Mouse (Mus musculus): ENCODE data around the gene Neurod4. TPM values are rescaled to one million over a fixed set of nuclear protein-coding genes. Genes with fewer than 3 reads are reported as not detected.
"Not testable (repeated sequence)": the region's sequence is repeated elsewhere in the genome, so short reads cannot be mapped to it uniquely, and the experiment has no call there.

Neurod4 gene
- not detected for total RNA-seq (2021)

DNA sequence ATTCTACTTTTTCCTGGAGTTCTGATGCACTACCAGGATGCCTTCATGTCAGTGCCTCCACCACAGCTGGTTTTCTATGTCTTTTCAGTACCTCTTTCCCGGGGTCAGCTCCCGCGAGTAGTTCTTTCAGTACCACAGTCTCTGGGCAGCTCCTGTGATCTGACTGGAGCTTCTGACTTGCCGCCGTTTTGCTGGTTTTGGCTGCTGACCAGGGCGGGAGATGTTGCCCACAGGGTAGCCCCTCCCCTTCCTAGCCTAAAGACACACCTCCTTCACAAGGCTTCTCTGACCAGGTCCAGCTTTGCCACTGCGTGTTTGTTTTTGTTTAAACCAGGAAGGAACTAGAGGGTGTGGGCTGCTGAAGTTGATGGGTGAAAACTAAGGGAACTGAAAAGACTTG, at the start of gene Neurod4:
Gene Neurod4, minus strand, starts transcription at position 175 of the 400 bp plus-strand sequence.
- peak; percentile 70 for DNase-seq

DNA sequence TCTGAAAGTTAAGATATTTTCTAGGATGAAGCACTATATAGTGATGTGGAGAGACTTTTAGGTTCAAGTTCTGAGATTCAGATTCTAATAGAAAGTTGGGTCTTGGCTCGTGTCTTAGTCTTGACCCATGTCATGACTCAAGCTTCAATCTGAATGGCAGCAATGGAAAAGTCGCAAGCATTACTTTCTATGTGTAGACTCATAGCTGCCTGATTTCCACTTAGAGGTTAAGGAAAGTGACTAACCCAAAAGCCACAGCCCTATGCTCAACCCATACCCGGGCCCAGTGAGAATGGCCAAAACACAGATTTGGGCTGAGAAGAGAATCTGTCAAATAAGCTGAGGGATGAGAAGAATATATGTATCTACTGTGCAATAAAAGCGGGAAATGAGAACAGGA, 44.2 kb upstream of the Neurod4 start:
- no peak for DNase-seq

DNA sequence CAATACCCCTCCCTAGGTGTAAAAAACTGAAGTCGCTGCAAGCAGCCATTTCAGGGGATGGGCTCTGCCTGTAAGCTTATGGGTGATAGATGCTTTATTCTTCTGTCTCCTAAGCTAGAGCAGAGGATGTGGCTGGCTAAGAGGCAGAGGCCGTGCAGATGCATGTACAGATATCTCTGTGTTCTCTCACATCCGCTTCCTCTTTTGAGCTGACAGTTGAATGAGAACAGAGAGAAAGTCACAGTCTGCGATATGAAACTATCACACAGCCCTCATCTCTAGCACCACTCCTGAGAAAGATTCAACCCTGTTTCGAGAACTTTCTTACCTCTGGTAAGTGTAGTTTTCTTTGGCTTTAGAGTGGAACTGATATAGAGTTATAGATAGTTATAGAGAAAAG, 42.6 kb upstream of the Neurod4 start, which contains the start of gene Tespa1:
Gene Tespa1, plus strand, starts transcription at position 234 of the 400 bp plus-strand sequence.
- DNase-seq, result no peak

DNA sequence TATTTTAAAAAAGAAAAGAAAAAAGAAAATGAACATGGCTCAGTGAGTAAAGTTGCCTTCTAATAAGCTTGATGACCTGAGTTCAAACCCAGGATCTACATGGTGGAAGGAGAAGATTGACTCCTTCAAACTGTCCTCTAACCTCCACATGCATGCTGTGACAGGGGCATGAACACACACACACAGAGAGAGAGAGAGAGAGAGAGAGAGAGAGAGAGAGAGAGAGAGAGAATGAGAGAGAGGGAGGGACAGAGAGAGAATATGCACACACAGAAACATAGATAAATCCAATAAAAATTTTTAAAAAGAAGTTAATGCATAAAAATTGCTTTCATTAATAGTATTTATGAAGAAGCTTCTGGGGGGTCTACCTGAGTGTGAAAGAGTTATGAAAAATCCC, 42.0 kb upstream of the Neurod4 start:
- DNase-seq, result no peak

DNA sequence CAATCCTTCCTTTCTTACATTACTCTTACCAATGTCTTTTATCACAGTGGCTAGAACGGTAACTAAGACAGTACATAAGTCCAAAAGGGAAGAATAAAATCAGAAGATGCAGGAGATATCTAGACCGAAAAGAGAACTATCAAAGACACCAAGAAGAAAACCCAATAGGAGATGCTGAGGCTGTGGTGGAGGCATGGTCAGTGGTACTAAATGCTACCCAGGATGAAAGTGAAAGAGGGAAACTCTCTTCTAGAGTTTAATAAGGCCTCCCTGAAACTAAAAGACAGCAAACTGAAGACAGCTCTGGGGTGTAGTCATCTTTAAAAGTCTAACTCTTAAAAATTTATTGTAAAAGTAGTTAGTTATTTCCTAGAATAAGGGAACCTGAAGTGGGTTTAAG, 40.7 kb upstream of the Neurod4 start:
- DNase-seq, result no peak

DNA sequence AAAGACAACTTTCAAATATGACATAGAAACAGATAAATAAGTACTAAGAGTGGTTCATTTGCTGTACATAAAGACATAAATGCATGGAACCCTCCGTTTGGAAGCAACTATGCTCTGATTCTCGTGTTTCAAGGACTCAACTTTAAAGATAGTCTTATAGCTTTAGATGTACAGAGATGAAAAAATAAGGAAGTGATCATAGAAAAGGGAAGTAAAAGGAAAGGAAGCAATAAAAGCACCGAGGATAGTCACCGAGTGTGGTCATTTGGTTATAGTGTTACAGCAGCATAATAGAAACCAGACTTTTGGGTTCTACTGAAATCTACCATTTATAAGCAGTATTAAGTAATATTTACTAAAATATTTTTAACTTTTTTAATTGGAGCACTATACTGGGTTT, 38.7 kb upstream of the Neurod4 start:
- no peak for DNase-seq

DNA sequence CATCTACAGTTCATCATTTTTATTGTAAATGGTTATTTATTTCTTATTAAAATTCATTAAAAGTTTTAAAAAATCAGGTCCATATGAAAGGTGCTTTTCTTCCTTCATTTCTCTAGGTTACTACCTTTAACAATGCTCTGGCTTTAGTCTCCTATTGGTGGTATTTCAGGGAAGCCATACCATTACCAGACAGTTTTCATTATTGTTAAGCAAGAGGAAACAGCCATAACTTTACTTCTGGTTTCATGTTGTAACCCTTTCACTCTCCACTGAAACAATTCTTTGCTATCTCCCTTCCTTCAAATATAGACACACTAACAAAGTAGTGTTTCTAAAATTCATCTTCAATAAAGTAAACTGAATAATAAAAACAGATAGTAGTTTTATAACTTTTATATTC, 35.8 kb upstream of the Neurod4 start:
- DNase-seq, result no peak

DNA sequence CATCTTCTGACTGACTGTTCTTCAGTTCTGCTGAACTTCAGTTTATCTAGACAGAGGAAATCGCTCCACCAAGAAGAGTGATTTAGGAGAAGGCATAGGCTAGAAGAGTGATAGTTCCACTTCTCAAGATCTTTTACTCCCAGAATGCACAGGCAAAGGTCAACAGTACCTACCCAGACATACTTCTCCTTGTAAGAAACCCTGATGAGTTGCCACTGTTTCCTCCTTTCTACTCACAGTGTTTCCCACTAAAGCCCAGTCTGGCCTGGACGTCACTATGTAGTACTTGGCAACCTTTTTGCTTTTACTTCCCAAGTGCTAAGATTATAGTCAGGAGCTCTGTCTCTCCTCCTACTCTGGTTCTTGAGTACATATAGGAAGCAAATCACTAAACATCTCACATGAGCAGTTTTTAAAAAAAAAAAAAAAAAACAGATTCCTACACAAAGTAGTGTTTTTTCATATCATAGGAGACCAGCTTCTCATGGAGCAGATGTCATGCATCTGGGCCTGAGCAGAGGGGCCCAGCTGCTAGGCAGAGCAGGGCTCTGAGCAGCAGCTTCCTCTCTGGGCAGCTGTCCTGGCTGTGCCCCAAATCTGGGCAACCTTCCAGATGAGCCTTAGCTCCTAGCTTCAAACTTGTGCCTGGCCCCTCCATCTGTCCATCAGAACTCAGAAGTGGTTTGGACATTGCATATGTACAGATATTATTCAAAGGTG, 34.2 kb upstream of the Neurod4 start:
- peak; percentile 65 for DNase-seq

DNA sequence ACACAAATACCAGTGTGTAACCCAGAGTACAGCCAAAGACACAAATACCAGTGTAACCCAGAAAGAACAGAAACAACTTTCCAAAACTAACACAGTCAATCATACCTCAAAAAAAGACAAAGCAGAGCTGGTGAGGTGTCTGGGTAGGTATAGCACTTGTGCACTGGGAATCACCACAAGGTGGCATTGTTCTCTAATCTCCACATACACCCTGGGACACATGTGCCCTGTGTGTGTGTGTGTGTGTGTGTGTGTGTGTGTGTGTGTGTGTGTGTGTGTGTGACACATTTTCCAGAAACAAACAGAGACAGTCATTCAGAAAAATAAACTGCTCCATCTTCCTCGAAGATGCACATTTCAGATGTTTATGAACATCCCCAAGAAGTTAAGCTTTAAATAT, 33.5 kb upstream of the Neurod4 start:
- no peak for DNase-seq

DNA sequence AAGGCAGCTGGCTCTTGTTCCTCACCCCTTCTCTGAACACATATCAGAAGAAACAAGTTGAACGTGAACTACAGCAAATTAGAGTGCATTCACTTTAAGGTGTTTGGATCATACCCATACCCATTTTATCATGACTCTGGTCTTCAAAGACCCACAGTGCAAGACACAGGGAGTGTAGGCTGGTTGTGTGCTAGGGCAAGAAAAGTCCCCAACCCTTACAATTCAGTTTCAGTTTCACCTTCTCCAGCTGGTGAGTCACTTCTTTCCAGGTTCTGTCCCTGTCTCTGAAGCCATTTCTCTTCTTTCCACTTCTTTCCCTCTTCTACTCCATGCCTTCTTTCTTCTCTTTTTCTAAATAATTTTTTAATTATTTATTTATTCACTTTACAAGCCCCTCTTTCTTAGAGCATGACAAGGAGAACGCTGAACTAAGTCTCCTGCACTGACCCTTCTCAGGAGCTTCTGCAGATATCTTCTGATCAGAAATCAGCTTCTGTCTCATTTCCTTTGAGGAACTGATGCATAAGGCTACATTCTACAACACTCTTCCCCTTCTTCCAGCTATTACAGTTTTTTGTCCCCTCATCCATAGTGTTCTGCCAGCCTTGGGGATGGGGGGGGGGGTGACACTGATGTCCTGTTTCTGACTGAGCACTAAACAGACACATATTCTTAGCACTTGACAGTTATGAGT, 31.6 kb upstream of the Neurod4 start:
- no peak for DNase-seq

DNA sequence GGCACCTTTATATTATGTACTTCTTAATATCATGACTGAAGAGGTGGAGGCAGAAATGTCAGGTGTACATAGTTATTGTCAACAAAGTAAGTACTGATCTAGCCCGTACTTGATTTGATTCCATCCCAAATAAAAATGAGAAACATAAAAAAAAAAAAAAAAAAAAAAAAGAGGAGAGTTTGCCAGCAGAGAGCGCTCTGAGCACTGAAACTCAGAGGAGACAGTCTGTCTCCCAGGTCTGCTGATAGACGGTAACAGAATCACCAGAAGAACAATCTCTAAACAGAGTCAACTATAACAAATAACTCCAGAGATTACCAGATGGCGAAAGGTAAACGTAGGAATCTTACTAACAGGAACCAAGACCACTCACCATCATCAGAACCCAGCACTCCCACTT, 24.1 kb upstream of the Neurod4 start:
- DNase-seq, result not testable (repeated sequence)

DNA sequence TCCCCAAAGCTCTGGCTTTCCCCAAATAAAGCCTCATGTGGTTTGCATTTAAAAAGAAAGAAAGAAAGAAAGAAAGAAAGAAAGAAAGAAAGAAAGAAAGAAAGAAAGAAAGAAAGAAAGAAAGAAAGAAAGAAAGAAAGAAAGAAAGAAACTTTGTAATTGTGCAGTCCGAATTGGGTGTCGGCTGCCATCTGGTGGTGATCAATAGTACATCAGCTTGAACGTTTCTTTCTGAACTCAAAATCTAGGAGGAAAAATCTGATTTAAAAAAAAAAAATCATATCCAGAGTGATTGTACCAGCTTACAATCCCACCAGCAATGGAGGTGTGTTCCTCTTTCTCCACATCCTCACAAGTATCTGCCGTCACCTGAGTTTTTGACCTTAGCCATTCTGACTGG, 18.7 kb upstream of the Neurod4 start:
- peak; percentile 15 for DNase-seq

DNA sequence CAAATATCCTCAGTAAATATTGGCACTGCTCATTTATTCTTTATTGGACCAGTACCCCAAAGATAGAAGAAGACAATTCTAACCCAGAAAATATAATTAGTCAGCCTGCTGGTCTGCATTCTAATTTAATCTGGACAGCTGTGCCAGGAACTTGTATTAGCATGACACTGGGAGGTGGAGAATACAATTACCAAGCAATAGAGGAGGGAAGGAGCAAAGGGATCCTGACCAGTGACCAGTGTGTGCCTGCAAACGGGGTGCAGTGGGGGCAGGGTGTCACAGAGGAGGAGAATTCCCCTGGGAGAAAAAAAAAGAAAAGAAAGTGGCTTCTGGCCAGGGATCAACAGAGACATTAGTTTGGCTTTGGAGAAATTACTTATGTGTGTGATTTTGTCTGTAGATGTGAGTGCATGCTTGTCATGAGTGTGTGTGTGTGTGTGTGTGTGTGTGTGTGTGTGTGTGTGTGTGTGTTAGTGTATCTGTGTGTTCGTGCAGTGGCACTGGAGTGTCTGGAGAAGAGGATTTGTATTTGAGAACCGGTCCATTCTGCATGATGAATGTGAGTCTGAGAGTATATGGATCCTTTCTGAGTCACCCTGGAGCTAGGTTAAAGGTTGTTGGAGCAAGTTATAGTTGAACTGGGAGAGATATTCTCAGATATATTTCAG, 13.8 kb upstream of the Neurod4 start:
- DNase-seq, result no peak

DNA sequence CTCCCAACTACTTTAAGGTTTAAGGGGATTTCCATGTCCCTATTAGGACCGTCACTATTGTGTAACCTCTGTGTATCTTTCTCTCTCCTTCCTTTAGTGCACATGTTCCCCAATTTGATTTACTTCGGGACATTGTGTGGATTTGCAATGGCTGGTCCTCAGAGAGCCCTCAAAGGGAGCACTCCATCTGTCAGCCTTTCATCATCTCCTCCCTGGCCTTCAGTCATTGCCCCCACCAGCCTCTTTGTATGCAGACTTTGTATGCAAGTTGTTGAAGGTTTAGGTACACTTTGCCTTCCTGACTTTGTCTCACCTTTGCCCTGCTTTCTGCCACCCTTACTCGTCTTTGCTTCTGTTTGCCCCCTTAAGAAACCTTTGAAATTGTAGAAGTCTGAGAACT, 8.0 kb upstream of the Neurod4 start:
- DNase-seq, result no peak

DNA sequence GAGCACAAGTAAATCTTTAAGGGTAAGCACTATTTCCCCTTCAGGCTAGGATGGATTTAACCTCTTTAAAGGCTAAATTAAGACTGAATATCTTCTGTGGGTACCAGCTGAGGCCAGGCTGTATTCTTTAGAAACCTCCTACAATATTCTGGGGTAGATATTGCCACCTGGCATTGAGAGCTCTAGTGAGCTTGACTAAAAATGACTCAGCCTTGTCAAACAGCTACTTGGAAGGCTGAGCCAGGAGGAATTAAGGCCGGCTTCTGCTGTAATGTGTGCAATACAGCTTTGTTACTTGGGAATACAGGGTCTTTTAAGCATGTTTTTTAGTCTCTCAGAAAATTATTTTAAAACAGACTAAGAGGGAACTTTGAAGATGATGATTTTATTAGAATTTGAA, 7.2 kb upstream of the Neurod4 start:
- DNase-seq, result no peak

DNA sequence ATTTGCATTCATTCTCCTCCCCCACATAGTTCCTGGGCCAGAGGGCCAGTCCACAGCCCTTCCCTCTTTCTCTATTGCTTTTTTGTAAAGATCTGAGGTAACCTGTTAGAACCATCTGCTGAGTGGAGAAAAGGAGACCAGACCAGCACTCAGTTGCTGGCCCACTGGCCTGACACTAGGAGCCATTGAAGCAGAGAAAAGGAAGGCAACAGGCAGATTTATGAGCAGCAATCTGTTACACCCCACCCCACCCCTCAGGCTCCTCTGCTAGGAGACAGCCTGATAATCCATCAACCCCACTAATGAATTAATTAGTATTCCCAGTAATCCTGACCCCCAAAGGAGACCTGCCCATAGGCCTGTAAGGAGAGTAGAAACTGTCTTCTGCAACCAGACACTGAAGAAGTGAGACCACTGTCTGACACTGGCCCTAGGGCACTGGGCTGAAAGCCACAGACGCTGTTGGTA, 2.0 kb upstream of the Neurod4 start:
- DNase-seq, result no peak

DNA sequence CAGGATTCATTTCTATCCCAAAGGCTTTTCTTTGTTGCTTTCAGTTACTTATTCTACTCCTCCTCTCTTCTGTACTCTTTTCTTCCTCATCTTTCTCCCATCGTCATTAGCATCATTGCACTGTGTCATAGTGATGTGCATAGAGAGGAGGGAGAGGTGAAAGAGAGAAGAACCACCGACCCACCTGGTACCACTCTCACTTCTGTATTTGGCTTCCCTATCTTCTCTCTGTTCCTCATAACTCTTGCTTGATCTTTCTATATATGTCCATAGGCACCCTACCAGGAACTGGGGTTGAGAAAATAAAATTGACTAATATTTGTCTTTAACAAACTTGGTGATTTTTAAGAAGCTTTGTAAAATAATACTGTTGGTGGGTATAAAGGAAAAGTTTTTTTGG, 3.5 kb downstream of the Neurod4 start:
- DNase-seq, result no peak

DNA sequence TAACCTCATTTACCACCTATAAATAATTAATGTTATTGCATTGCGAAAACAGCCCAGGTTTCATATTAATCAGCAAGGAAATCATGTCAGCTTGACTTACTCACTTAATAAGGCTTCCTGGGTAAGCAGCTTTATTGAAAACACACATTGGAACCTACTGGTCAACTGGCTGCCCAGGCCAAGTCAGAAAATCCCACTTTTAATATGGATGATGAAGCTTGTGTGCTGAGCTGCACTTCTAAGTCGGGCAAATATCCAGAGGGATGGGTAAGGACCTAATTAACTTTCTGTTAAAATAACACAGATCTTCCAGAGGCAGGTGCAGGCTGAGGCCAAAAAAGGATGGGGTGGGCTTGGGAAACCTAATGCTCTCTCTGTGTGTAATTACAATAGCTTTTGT, 4.3 kb downstream of the Neurod4 start:
- DNase-seq, result no peak

DNA sequence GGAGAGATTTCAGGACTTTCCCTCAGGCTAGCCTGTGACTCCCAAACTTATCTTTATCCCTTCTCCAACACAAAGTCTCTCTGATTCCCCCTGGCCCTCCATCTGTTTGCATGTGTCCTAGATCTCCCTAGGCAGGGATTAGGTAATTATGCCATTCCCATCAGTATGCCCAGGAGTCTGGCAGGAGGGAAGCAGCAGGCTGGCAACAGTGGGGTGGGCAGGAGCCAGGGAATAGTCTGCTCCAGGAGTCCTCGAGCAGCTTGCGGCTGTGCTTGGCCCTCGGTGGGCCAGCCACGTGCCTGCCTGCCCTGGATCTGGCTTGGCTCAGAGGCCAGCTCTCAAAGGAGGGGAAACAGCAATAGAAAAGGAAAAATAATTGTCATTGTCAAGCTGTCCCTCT, 16.8 kb downstream of the Neurod4 start:
- no peak for DNase-seq

DNA sequence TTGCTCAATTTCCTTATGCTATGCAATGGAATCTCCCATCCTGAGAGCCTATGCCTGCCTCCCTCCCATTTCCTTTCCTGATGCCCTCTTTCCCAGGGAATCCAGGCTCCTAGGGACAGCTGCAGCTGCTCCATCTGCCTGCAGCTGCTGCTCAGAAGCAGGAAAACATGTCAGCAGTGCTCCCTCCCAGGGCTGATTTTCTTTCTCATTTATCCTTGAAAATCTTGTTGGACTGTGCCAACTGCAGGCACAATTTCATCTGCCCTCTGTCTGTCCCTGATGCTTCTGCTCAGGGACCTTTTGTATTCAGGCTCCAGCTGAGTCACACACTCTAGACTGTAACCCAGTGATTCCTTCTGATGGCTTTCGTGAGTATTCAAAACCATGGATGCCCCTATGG, 20.6 kb downstream of the Neurod4 start:
- DNase-seq, result no peak

DNA sequence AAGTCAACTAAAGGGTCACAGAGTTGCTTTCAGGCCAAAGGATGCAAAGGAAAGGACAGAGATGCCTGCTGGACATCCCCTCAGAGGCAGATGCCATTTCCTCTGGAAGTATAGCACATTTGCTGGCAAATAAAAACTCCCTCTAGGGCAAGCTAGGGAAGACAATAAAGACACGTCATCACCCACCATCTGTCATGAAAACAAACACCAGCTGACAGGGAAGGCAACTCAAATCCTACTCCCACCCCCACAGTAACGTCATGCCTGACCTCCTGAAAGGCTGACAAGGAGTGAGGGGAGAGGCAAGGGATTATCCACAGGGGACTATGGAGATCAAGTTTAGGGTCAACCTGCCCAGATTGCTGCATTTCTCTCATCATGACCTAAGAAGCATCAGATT, 35.8 kb downstream of the Neurod4 start:
- no peak for DNase-seq

DNA sequence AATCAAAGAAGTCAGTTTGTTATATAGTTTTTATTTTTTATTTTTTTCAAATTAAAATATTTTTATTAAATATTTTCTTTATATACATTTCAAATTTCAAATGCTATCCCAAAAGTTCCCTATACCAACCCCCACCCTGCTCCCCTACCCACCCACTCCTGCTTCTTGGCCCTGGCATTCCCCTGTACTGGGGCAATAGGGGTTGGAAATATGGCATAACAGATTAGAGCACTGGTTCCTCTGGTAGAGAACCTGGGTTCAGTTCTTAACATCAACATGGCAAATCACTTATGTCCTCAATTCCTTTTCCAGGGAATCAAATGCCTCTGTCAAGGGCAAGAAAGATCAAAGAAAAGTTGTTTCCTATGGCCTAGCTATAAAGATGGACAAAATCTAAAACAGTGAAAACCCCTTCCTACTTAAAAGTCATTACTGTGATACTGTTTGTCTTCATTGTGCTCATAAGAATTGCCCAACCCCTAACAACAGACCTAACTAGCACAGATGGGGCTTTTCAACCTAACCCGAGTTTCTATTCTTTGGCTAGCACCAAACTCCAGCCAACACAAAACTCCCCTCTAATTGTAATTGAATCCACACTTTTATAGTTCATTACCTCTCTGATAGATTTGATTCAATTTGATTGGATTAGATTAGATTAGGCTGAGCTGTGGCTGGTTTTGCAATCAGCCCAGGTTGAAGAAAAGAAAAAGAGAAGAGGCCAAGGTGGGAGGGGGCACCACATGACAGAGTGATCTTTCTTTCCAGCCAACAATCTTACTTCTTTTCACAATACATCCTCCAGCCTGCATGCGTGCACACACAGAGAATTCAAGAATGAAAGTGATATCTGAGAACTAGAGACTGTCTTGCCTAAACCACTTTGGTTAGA, 41.5 kb downstream of the Neurod4 start:
- DNase-seq, result no peak

DNA sequence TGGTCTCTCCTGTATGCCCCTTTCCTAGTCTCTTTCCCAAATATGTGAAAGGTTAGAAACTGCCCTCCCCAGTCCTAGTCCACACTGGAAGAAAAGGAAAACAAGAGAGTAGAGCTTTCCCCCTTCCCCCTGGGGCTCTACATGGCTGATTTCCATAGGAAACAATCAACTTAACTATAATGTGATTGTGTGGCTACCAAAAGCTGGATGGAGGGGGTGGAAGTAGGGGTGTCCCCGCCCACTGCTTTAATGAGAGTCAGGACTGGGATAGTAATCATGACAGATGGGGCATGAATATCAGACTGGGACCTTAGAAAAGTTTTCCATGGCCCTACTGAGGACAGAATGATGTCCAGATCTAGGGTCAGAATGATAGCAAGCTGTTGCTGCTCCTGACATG, 45.5 kb downstream of the Neurod4 start:
- no peak for DNase-seq
